Mouse (Mus musculus) cerebellum, postnatal 14 days (tissue): ENCODE measurements around the gene Gapt.

Source experiments
- DNase-seq, 2 experiments: peaks; one replicate each; pipeline ENCODE4 v3.0.0; 2021; ENCODE audit warnings: mixed read lengths in 2 of 2

The Gapt gene

GRCm38 (mm10) chr13:110342602-110343001 is 14.4 kb downstream of the Gapt start:
- DNase-seq, result no peak

DNA sequence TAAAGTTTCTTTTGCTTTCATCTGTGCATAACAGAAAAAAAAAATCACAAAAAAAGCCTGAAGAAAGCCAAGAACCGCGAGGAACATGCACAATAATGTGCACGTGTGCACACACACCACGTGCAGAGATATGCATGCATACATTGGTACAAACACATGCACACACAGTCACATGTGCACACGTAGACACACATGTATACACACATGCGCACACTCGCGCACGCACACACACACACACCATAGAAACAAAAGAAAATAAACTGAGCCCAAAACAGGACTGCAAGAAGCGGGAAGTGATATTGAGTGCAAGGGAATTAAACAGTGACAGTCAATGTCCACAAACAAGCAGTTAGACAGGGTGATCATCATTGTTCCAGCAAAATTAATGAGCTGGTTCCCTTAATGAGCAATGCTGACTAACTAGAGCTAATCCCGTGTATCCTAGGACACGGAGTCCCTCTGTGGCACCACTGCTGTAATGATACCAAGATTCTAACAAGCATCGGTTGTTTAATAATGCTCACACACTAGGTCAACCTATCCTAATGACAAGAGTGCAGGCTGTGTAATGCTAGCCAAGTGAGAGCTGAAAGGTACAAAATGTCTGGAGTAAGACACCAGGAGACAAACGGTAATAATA is 23.9 kb downstream of the Gapt start:
- no peak for DNase-seq

DNA sequence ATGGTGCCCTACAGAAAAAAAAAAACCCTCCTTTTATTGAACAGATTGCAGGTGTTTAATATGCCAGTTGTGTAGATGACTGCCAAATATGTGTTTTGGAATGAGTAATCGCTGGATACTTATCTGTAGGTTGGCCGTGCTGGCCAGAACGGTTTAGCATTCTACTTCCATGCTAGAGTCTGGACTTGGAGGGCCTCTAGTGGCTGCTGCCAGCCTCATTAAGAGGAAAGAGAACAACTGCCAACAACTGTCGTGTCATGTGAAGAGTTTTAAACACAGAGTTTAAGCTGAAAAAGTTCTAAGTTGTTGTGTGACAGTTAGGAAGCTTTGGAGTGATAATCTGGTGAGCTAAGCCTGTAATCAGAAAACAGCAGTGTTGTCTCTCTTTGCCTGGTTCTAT is 38.3 kb downstream of the Gapt start:
- DNase-seq, result peak; percentile 9 to 10

DNA sequence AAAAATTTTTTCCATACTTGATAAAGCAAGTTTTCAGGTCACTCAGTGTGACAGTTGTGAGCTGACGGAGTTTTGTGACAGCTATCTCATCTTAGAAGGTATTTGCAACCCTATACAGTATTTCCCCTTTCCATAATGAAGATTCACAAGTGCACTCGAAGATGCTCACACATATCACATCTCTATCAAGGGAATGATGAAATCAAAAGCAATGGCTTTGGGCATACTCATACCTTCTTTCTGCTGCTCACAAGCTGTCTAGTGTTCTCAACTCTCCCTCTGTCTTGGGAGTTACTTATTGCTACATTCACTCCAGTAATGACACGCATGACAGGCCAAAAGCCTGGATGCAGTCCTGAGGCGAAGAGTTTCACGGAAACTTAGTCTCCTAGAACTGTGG is 49.8 kb downstream of the Gapt start:
- DNase-seq, result no peak
